Mouse (Mus musculus): Measurements from ENCODE around the gene Tbc1d1. TPM values are rescaled to one million over a fixed set of nuclear protein-coding genes. Genes with fewer than 3 reads are reported as not detected.

Tbc1d1 gene
- total and polyA plus RNA-seq, 2 experiments = 2.2 to 8.1 TPM

- no peak for DNase-seq (ENCODE audit: extremely low read depth, low read depth, low spot score)
- H3K27ac ChIP-seq (replicated peaks; ENCODE audit: insufficient read depth, low read depth, low read length) = no peak overlapping the region
- no peak overlapping the region for H3K9ac ChIP-seq (ENCODE audit: low read depth, low read length)
- no peaks in the 10 kb centered on the region for H3K36me3 ChIP-seq (ENCODE audit: control insufficient read depth, insufficient read depth, low read length)
- no peak overlapping the region for H3K4me3 ChIP-seq (ENCODE audit: insufficient read depth, low read depth, low read length)
- 92% methylated on average over 12 of the region's 12 CpGs for WGBS
- no peaks in the 10 kb centered on the region for H3K79me2 ChIP-seq (ENCODE audit: control insufficient read depth, insufficient read depth, low read length)
- TF ChIP-seq CTCF (IDR thresholded peaks at IDR 0.05; ENCODE audit: low read depth, low read length) = no peak
- no peak for TF ChIP-seq POLR2A (IDR thresholded peaks at IDR 0.05; ENCODE audit: extremely low read depth, insufficient read depth, low read length)
- H3K4me1 ChIP-seq (ENCODE audit: control insufficient read depth, insufficient read depth, low read length) = peaks cover 17% of the 10 kb centered on the region
- H3K27me3 ChIP-seq (ENCODE audit: control insufficient read depth, insufficient read depth, low read length) = no peaks in the 10 kb centered on the region
Observed at GRCm38 (mm10) chr5:64324353-64324752, 168.2 kb downstream of the Tbc1d1 start.

GRCm38 (mm10) chr5:64324920-64325319 is 168.8 kb downstream of the Tbc1d1 start:
- TF ChIP-seq POLR2A (IDR thresholded peaks at IDR 0.05; ENCODE audit: extremely low read depth, insufficient read depth, low read length) = no peak
- no peak for TF ChIP-seq CTCF (IDR thresholded peaks at IDR 0.05; ENCODE audit: low read depth, low read length)
- Histone ChIP-seq H3K36me3 (ENCODE audit: control insufficient read depth, insufficient read depth, low read length) (no peaks in the 10 kb centered on the region), H3K79me2 (ENCODE audit: control insufficient read depth, insufficient read depth, low read length) (no peaks in the 10 kb centered on the region), H3K9ac (ENCODE audit: low read depth, low read length) (no peak overlapping the region), H3K4me1 (ENCODE audit: control insufficient read depth, insufficient read depth, low read length) (peaks cover 17% of the 10 kb centered on the region), H3K27ac (replicated peaks; ENCODE audit: insufficient read depth, low read depth, low read length) (no peak overlapping the region), H3K27me3 (ENCODE audit: control insufficient read depth, insufficient read depth, low read length) (no peaks in the 10 kb centered on the region), H3K4me3 (ENCODE audit: insufficient read depth, low read depth, low read length) (no peak overlapping the region)
- DNase-seq (ENCODE audit: extremely low read depth, low read depth, low spot score) = no peak
- 93% methylated on average over 8 of the region's 8 CpGs for WGBS

- no peaks in the 10 kb centered on the region for H3K27me3 ChIP-seq (ENCODE audit: control insufficient read depth, insufficient read depth, low read length)
- peaks cover 17% of the 10 kb centered on the region for H3K4me1 ChIP-seq (ENCODE audit: control insufficient read depth, insufficient read depth, low read length)
- WGBS = 60% methylated on average over 5 of the region's 5 CpGs
- H3K36me3 ChIP-seq (ENCODE audit: control insufficient read depth, insufficient read depth, low read length) = no peaks in the 10 kb centered on the region
- H3K79me2 ChIP-seq (ENCODE audit: control insufficient read depth, insufficient read depth, low read length) = no peaks in the 10 kb centered on the region
- no peak overlapping the region for H3K4me3 ChIP-seq (ENCODE audit: insufficient read depth, low read depth, low read length)
- DNase-seq (ENCODE audit: extremely low read depth, low read depth, low spot score) = peak; percentile 76
- H3K9ac ChIP-seq (ENCODE audit: low read depth, low read length) = peak overlapping the region; percentile 11; the same call in 1 of the 2 replicates
- H3K27ac ChIP-seq (replicated peaks; ENCODE audit: insufficient read depth, low read depth, low read length) = peak overlapping the region; percentile 60
- TF ChIP-seq POLR2A (IDR thresholded peaks at IDR 0.05; ENCODE audit: extremely low read depth, insufficient read depth, low read length) (no peak), CTCF (IDR thresholded peaks at IDR 0.05; ENCODE audit: low read depth, low read length) (no peak)
Observed at GRCm38 (mm10) chr5:64325741-64326355, 169.7 kb downstream of the Tbc1d1 start.

GRCm38 (mm10) chr5:64326427-64327181 is 170.5 kb downstream of the Tbc1d1 start:
- Histone ChIP-seq H3K4me3 (ENCODE audit: insufficient read depth, low read depth, low read length) (no peak overlapping the region), H3K27ac (replicated peaks; ENCODE audit: insufficient read depth, low read depth, low read length) (peak overlapping the region; percentile 78), H3K4me1 (ENCODE audit: control insufficient read depth, insufficient read depth, low read length) (peaks cover 17% of the 10 kb centered on the region), H3K27me3 (ENCODE audit: control insufficient read depth, insufficient read depth, low read length) (no peaks in the 10 kb centered on the region), H3K36me3 (ENCODE audit: control insufficient read depth, insufficient read depth, low read length) (no peaks in the 10 kb centered on the region), H3K9ac (ENCODE audit: low read depth, low read length) (peak overlapping the region; percentile 23; the same call in 1 of the 2 replicates), H3K79me2 (ENCODE audit: control insufficient read depth, insufficient read depth, low read length) (no peaks in the 10 kb centered on the region)
- WGBS = 23% methylated on average over 7 of the region's 7 CpGs
- TF ChIP-seq POLR2A (IDR thresholded peaks at IDR 0.05; ENCODE audit: extremely low read depth, insufficient read depth, low read length) (no peak), CTCF (IDR thresholded peaks at IDR 0.05; ENCODE audit: low read depth, low read length) (no peak)
- peak; percentile 89 for DNase-seq (ENCODE audit: extremely low read depth, low read depth, low spot score)

- H3K4me3 ChIP-seq (ENCODE audit: insufficient read depth, low read depth, low read length) = no peak overlapping the region
- no peak for TF ChIP-seq CTCF (IDR thresholded peaks at IDR 0.05; ENCODE audit: low read depth, low read length)
- TF ChIP-seq POLR2A (IDR thresholded peaks at IDR 0.05; ENCODE audit: extremely low read depth, insufficient read depth, low read length) = no peak
- DNase-seq (ENCODE audit: extremely low read depth, low read depth, low spot score) = peak; percentile 37
- H3K9ac ChIP-seq (ENCODE audit: low read depth, low read length) = no peak overlapping the region
- H3K27ac ChIP-seq (replicated peaks; ENCODE audit: insufficient read depth, low read depth, low read length) = peak overlapping the region; percentile 78
- H3K27me3 ChIP-seq (ENCODE audit: control insufficient read depth, insufficient read depth, low read length) = no peaks in the 10 kb centered on the region
- 77% methylated on average over 7 of the region's 7 CpGs for WGBS
- no peaks in the 10 kb centered on the region for H3K36me3 ChIP-seq (ENCODE audit: control insufficient read depth, insufficient read depth, low read length)
- H3K4me1 ChIP-seq (ENCODE audit: control insufficient read depth, insufficient read depth, low read length) = peaks cover 17% of the 10 kb centered on the region
- no peaks in the 10 kb centered on the region for H3K79me2 ChIP-seq (ENCODE audit: control insufficient read depth, insufficient read depth, low read length)
Observed at GRCm38 (mm10) chr5:64327212-64327902, 171.3 kb downstream of the Tbc1d1 start.

Measured in liver, adult 2 months (tissue).